Mouse (Mus musculus): ENCODE measurements around the gene Rbm19. TPM values are rescaled to one million over a fixed set of nuclear protein-coding genes. Genes with fewer than 3 reads are reported as not detected.

The Rbm19 gene
- total and polyA plus RNA-seq, 2 experiments from 2014 or later = 10.2 to 20.8 TPM

DNA sequence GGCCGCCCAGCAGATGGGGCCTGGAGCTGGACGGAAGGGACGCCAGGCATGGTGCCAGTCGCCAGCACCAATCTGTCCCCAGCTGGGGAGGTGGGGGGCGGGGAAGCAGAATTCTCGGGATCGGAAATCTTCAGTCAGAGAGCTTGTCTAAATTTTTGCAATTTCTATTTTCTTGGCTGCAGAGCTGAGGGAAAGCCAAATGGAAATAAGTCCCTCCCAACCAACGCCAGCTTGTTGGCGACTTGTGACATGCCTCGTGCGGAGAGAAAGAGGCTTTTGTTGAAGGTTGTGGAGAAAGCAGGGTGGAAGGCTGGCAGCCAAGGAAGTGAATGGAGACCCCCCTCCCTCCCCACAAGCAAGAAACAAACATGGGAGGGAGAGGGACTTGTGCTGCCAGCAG is 119.3 kb downstream of the Rbm19 start:
- no peak overlapping the region for H3K4me2 ChIP-seq (ENCODE audit: low read depth, low read length)
- no peaks in the 10 kb centered on the region for H3K36me3 ChIP-seq (replicated peaks; ENCODE audit: control insufficient read depth, insufficient read depth, low read length)
- no peak overlapping the region for H3K4me3 ChIP-seq (ENCODE audit: low read depth, low read length)
- TF ChIP-seq EP300 (IDR thresholded peaks at IDR 0.05; ENCODE audit: low read depth) (no peak), CTCF (IDR thresholded peaks at IDR 0.05; ENCODE audit: low read depth) (no peak)
- 58% methylated on average over 11 of the region's 11 CpGs for WGBS
- no peak for DNase-seq (ENCODE audit: low spot score)
- H3K4me1 ChIP-seq (ENCODE audit: control insufficient read depth, insufficient read depth) = no peaks in the 10 kb centered on the region
- no peak for ATAC-seq (ENCODE audit: insufficient read depth, low read depth)
- H3K27me3 ChIP-seq (ENCODE audit: control insufficient read depth, insufficient read depth, low read length) = peaks cover 11% of the 10 kb centered on the region; the same call in 1 of the 2 replicates
- H3K9ac ChIP-seq (replicated peaks; ENCODE audit: low read depth, low read length) = no peak overlapping the region
- no peaks in the 10 kb centered on the region for H3K9me3 ChIP-seq (replicated peaks; ENCODE audit: control insufficient read depth, low read length)
- no peak overlapping the region for H3K27ac ChIP-seq (ENCODE audit: low read depth)

- no peak for DNase-seq (ENCODE audit: low spot score)
- no peak for TF ChIP-seq CTCF (IDR thresholded peaks at IDR 0.05; ENCODE audit: low read depth)
- TF ChIP-seq EP300 (IDR thresholded peaks at IDR 0.05; ENCODE audit: low read depth) = no peak
- no peak overlapping the region for H3K27ac ChIP-seq (ENCODE audit: low read depth)
- WGBS = 82% methylated on average over 7 of the region's 7 CpGs
- no peak for ATAC-seq (ENCODE audit: insufficient read depth, low read depth)
- no peak overlapping the region for H3K4me2 ChIP-seq (ENCODE audit: low read depth, low read length)
- H3K36me3 ChIP-seq (replicated peaks; ENCODE audit: control insufficient read depth, insufficient read depth, low read length) = no peaks in the 10 kb centered on the region
- no peak overlapping the region for H3K9ac ChIP-seq (replicated peaks; ENCODE audit: low read depth, low read length)
- H3K27me3 ChIP-seq (ENCODE audit: control insufficient read depth, insufficient read depth, low read length) = peaks cover 22% of the 10 kb centered on the region
- H3K4me1 ChIP-seq (ENCODE audit: control insufficient read depth, insufficient read depth) = no peaks in the 10 kb centered on the region
- H3K9me3 ChIP-seq (replicated peaks; ENCODE audit: control insufficient read depth, low read length) = no peaks in the 10 kb centered on the region
- H3K4me3 ChIP-seq (ENCODE audit: low read depth, low read length) = no peak overlapping the region
Observed at GRCm38 (mm10) chr5:120240071-120240470, 123.8 kb downstream of the Rbm19 start.

GRCm38 (mm10) chr5:120245336-120245735 is 129.1 kb downstream of the Rbm19 start:
- TF ChIP-seq EP300 (IDR thresholded peaks at IDR 0.05; ENCODE audit: low read depth) (no peak), CTCF (IDR thresholded peaks at IDR 0.05; ENCODE audit: low read depth) (no peak)
- H3K4me2 ChIP-seq (ENCODE audit: low read depth, low read length) = no peak overlapping the region
- no peak for ATAC-seq (ENCODE audit: insufficient read depth, low read depth)

More at GRCm38 (mm10) chr5:120245336-120245735, 129.1 kb downstream of the Rbm19 start:
- Histone ChIP-seq H3K27me3 (ENCODE audit: control insufficient read depth, insufficient read depth, low read length) (peaks cover 44% of the 10 kb centered on the region), H3K9ac (replicated peaks; ENCODE audit: low read depth, low read length) (no peak overlapping the region), H3K9me3 (replicated peaks; ENCODE audit: control insufficient read depth, low read length) (no peaks in the 10 kb centered on the region), H3K4me3 (ENCODE audit: low read depth, low read length) (no peak overlapping the region), H3K36me3 (replicated peaks; ENCODE audit: control insufficient read depth, insufficient read depth, low read length) (no peaks in the 10 kb centered on the region), H3K27ac (ENCODE audit: low read depth) (no peak overlapping the region), H3K4me1 (ENCODE audit: control insufficient read depth, insufficient read depth) (no peaks in the 10 kb centered on the region)
- 59% methylated on average over 5 of the region's 5 CpGs for WGBS
- no peak for DNase-seq (ENCODE audit: low spot score)

All from heart, postnatal 0 days (tissue).